In genomic region chr7:92774741-92775140, GRCm38 (mm10) we compare ENCODE assay signal across 20 mouse cellular contexts. TPM values are rescaled to one million over a fixed set of nuclear protein-coding genes. Genes with fewer than 3 reads are reported as not detected.
DNase-seq lines count a peak whose midpoint lies in the region; ATAC-seq and TF ChIP-seq lines count a peak whose summit lies in the region.
"Had no signal": no experiment of that assay in that cellular context is flagged by ENCODE, and none has a peak within 500 bp of the region (broad histone marks: within the 10 kb centered on the region; RNA-seq: fewer than 3 reads in every experiment).

No protein-coding gene starts in this region.

- H3K27me3 ChIP-seq in midbrain, embryonic 11.5 days (ENCODE audit: control insufficient read depth, insufficient read depth, low read length): no peaks in the 10 kb centered on the region
- no peaks in the 10 kb centered on the region for H3K27me3 ChIP-seq in midbrain, postnatal 0 days (ENCODE audit: insufficient read depth, low read length)
- no peaks in the 10 kb centered on the region for H3K27me3 ChIP-seq in kidney, embryonic 14.5 days (ENCODE audit: control insufficient read depth, insufficient read depth, low read length)
- H3K27me3 ChIP-seq in forebrain, embryonic 16.5 days (replicated peaks; ENCODE audit: control insufficient read depth, insufficient read depth, low read length): no peaks in the 10 kb centered on the region
- H3K27me3 ChIP-seq: forebrain, embryonic 15.5 days; hindbrain, embryonic 13.5 days; Patski had no signal

- WGBS in midbrain, embryonic 11.5 days: 90% methylated on average over 5 of the region's 5 CpGs
- WGBS in midbrain, postnatal 0 days: 88% methylated on average over 5 of the region's 5 CpGs
- WGBS in kidney, embryonic 14.5 days: 82% methylated on average over 5 of the region's 5 CpGs
- WGBS in forebrain, embryonic 16.5 days: 92% methylated on average over 5 of the region's 5 CpGs

- ATAC-seq in midbrain, embryonic 11.5 days (ENCODE audit: low FRiP score): no peak
- ATAC-seq in midbrain, postnatal 0 days (ENCODE audit: low FRiP score): no peak
- peak; percentile 44; the same call in 1 of the 2 replicates for ATAC-seq in granulocyte monocyte progenitor cell, adult 5-6 weeks (replicated peaks; ENCODE audit: poor library complexity, severe bottlenecking)
- ATAC-seq in kidney, embryonic 14.5 days (ENCODE audit: low FRiP score, low TSS enrichment): no peak
- no peak for ATAC-seq in forebrain, embryonic 16.5 days
- ATAC-seq: forebrain, embryonic 15.5 days; hindbrain, postnatal 0 days; Patski had no signal

- H3K4me1 ChIP-seq in midbrain, embryonic 11.5 days (ENCODE audit: control insufficient read depth, insufficient read depth, low read length): peaks cover 12% of the 10 kb centered on the region
- peaks cover 5% of the 10 kb centered on the region; the same call in 1 of the 2 replicates for H3K4me1 ChIP-seq in midbrain, postnatal 0 days (ENCODE audit: insufficient read depth, low read length)
- peaks cover 19% of the 10 kb centered on the region for H3K4me1 ChIP-seq in kidney, embryonic 14.5 days (ENCODE audit: control insufficient read depth, insufficient read depth, low read length)
- peaks cover 17% of the 10 kb centered on the region for H3K4me1 ChIP-seq in forebrain, embryonic 16.5 days (replicated peaks; ENCODE audit: control insufficient read depth, insufficient read depth, low read length)

- H3K4me2 ChIP-seq in midbrain, embryonic 11.5 days: no peak overlapping the region
- H3K4me2 ChIP-seq in midbrain, postnatal 0 days (ENCODE audit: low read depth, low read length, poor library complexity, severe bottlenecking): no peak overlapping the region
- no peak overlapping the region for H3K4me2 ChIP-seq in kidney, embryonic 14.5 days (replicated peaks; ENCODE audit: low read depth, low read length)
- H3K4me2 ChIP-seq in forebrain, embryonic 16.5 days (ENCODE audit: low read length): no peak overlapping the region
- H3K4me2 ChIP-seq: forebrain, embryonic 15.5 days; hindbrain, embryonic 13.5 days had no signal

- no peaks in the 10 kb centered on the region for H3K9me3 ChIP-seq in midbrain, embryonic 11.5 days (ENCODE audit: control insufficient read depth, low read length)
- H3K9me3 ChIP-seq in midbrain, postnatal 0 days (ENCODE audit: low read length): no peaks in the 10 kb centered on the region
- H3K9me3 ChIP-seq in kidney, embryonic 14.5 days (ENCODE audit: control insufficient read depth, low read length): no peaks in the 10 kb centered on the region
- no peaks in the 10 kb centered on the region for H3K9me3 ChIP-seq in forebrain, embryonic 16.5 days (ENCODE audit: control insufficient read depth, low read length)
- H3K9me3 ChIP-seq: forebrain, embryonic 15.5 days; heart, embryonic 10.5 days; hindbrain, embryonic 13.5 days had no signal

- no peaks in the 10 kb centered on the region for H3K36me3 ChIP-seq in midbrain, embryonic 11.5 days (ENCODE audit: control insufficient read depth, insufficient read depth, low read length)
- H3K36me3 ChIP-seq in midbrain, postnatal 0 days (ENCODE audit: insufficient read depth, low read length): no peaks in the 10 kb centered on the region
- no peaks in the 10 kb centered on the region for H3K36me3 ChIP-seq in kidney, embryonic 14.5 days (ENCODE audit: control insufficient read depth, insufficient read depth, low read length)
- H3K36me3 ChIP-seq in forebrain, embryonic 16.5 days (ENCODE audit: control insufficient read depth, insufficient read depth): no peaks in the 10 kb centered on the region
- H3K36me3 ChIP-seq: forebrain, embryonic 15.5 days; heart, embryonic 10.5 days; hindbrain, embryonic 13.5 days had no signal

- TF ChIP-seq CTCF in midbrain, postnatal 0 days (IDR thresholded peaks at IDR 0.05): no peak

- no peak overlapping the region for H3K9ac ChIP-seq in midbrain, embryonic 11.5 days (ENCODE audit: low read length)
- H3K9ac ChIP-seq in midbrain, postnatal 0 days (replicated peaks; ENCODE audit: low read length, poor library complexity, severe bottlenecking): no peak overlapping the region
- H3K9ac ChIP-seq in kidney, embryonic 14.5 days (ENCODE audit: low read depth, low read length): no peak overlapping the region
- H3K9ac ChIP-seq in forebrain, embryonic 16.5 days (replicated peaks; ENCODE audit: low read depth, low read length): no peak overlapping the region
- H3K9ac ChIP-seq: forebrain, embryonic 15.5 days; hindbrain, embryonic 13.5 days had no signal

- no peak overlapping the region for H3K4me3 ChIP-seq in midbrain, embryonic 11.5 days (ENCODE audit: low read depth, low read length)
- H3K4me3 ChIP-seq in midbrain, postnatal 0 days (ENCODE audit: low read depth, low read length): no peak overlapping the region
- no peak overlapping the region for H3K4me3 ChIP-seq in kidney, embryonic 14.5 days (ENCODE audit: low read length)
- no peak overlapping the region for H3K4me3 ChIP-seq in forebrain, embryonic 16.5 days (replicated peaks; ENCODE audit: low read length)
- H3K4me3 ChIP-seq: forebrain, embryonic 15.5 days; heart, embryonic 10.5 days; hindbrain, embryonic 13.5 days had no signal

- DNase-seq in heart, adult 11 months: peak; percentile 71
- no peak for DNase-seq in heart, postnatal 25 days (ENCODE audit: low spot score)
- peak; percentile 62 for DNase-seq in midbrain, embryonic 11.5 days (ENCODE audit: low spot score, missing footprints)
- no peak for DNase-seq in midbrain, postnatal 0 days (ENCODE audit: low spot score)
- DNase-seq: adrenal gland, adult 8-10 months; adrenal gland, postnatal 36 days; cerebellum, adult 2 months; cerebellum, postnatal 10 days; gastrocnemius, postnatal 25 days; heart, adult 18-20 months; heart, postnatal 10 days had no signal

- H3K27ac ChIP-seq in midbrain, embryonic 11.5 days (ENCODE audit: low read depth, low read length): no peak overlapping the region
- no peak overlapping the region for H3K27ac ChIP-seq in midbrain, postnatal 0 days (ENCODE audit: low read depth, low read length)
- no peak overlapping the region for H3K27ac ChIP-seq in kidney, embryonic 14.5 days (ENCODE audit: low read depth, low read length)
- no peak overlapping the region for H3K27ac ChIP-seq in forebrain, embryonic 16.5 days (ENCODE audit: low read length)
- H3K27ac ChIP-seq: forebrain, embryonic 15.5 days; heart, embryonic 10.5 days; hindbrain, embryonic 13.5 days; hindbrain, postnatal 0 days had no signal

- intact Hi-C loops in heart, postnatal 25 days (cut with DNase I): no loop called here

RNA-seq across cellular contexts. Expression of gene Rab30, which starts 33.3 kb away (rescaled TPM):
- total RNA-seq in heart, postnatal 25 days (2021): 10 to 100 TPM; 14.8 to 17.7 TPM
- polyA plus RNA-seq in midbrain, embryonic 11.5 days (2014; fragmentation: Nextera tagmentation; extraction: Ambion mirVana): 19.4 and 20.0 TPM in 2 replicates
- 37.2 and 44.7 TPM in 2 replicates for total RNA-seq in midbrain, postnatal 0 days (2014; rRNA removed)
- 13.6 and 18.5 TPM in 2 replicates for polyA plus RNA-seq in midbrain, postnatal 0 days (2015; fragmentation: Nextera tagmentation; extraction: Ambion mirVana)
- total RNA-seq in granulocyte monocyte progenitor cell, adult 5-6 weeks (2014; fragmentation: Nextera tagmentation): not detected in 2 replicates
- total RNA-seq in granulocyte monocyte progenitor cell, adult 5-6 weeks (2017): 0.13 TPM in 1 of 2 replicates, not detected in the other
- polyA plus RNA-seq in kidney, embryonic 14.5 days (2014; fragmentation: Nextera tagmentation; extraction: Ambion mirVana): 6.6 and 7.9 TPM in 2 replicates
- 20.1 and 23.8 TPM in 2 replicates for polyA plus RNA-seq in forebrain, embryonic 16.5 days (2015; fragmentation: Nextera tagmentation; extraction: Ambion mirVana)
- total RNA-seq: hematopoietic stem cell, adult 5-6 weeks had no signal

Comparison
In these comparisons a context has a peak if more than half of its experiments do, and no peak if none do; other contexts are left out.
1. DNase-seq: peak in heart, adult 11 months (single experiment) and midbrain, embryonic 11.5 days (single experiment); none in heart, postnatal 25 days (single experiment) and midbrain, postnatal 0 days (single experiment).